Mouse (Mus musculus) left cerebral cortex, postnatal 10 days (tissue): Measurements from ENCODE around the gene Galnt2. TPM values are rescaled to one million over a fixed set of nuclear protein-coding genes. Genes with fewer than 3 reads are reported as not detected.

Experiments used
- DNase-seq, 2 experiments: peaks; one replicate each; pipeline ENCODE4 v3.0.0; 2021 to 2022; ENCODE audit warnings: low spot score in 2 of 2, mixed read lengths in 1 of 2; ENCODE audit errors: extremely low spot score in 1 of 2
- intact Hi-C: fragments of 180-260 bp; cut with DNase I; formaldehyde crosslinking; loops from one replicate; pipeline ENCODE4 v1.15.1; 2025
- total RNA-seq, 2 experiments: library from RNA; stranded (reverse); gene quantifications; 2 replicates each; pipeline ENCODE4 v1.2.3; 2021

Galnt2 gene
- total RNA-seq, 2 experiments from 2014 or later, result 86.0 to 91.2 TPM

GRCm38 (mm10) chr8:124340360-124341068 lies 109.3 kb downstream of the Galnt2 start:
- intact Hi-C loops, result loop anchor here (10.0 kb wide), 1 partner anchor 416 kb away; no protein-coding TSS in a partner anchor

GRCm38 (mm10) chr8:124343151-124343550 lies 112.0 kb downstream of the Galnt2 start:
- intact Hi-C loops, result loop anchor here (10.0 kb wide), 1 partner anchor 418 kb away; no protein-coding TSS in a partner anchor
- no peak for DNase-seq

More at GRCm38 (mm10) chr8:124340360-124341068, 109.3 kb downstream of the Galnt2 start:
- no peak for DNase-seq

GRCm38 (mm10) chr8:124343991-124344390 lies 112.8 kb downstream of the Galnt2 start:
- intact Hi-C loops, result loop anchor here (10.0 kb wide), 1 partner anchor 419 kb away; no protein-coding TSS in a partner anchor
- no peak for DNase-seq

GRCm38 (mm10) chr8:124345098-124345497 lies 113.9 kb downstream of the Galnt2 start:
- intact Hi-C loops, result loop anchor here (5.0 to 10.0 kb wide), 2 partner anchors 113 to 420 kb away; partner anchors contain the start of gene Galnt2
- no peak for DNase-seq

GRCm38 (mm10) chr8:124346852-124347523 lies 115.8 kb downstream of the Galnt2 start:
- peak in 1 of 2 experiments; percentile 69 for DNase-seq

GRCm38 (mm10) chr8:124348087-124348486 lies 116.9 kb downstream of the Galnt2 start:
- DNase-seq, result no peak
- intact Hi-C loops, result loop anchor here (5.0 to 10.0 kb wide), 2 partner anchors 116 to 423 kb away; partner anchors contain the start of gene Galnt2

More at GRCm38 (mm10) chr8:124346852-124347523, 115.8 kb downstream of the Galnt2 start:
- intact Hi-C loops, result loop anchor here (5.0 to 10.0 kb wide), 2 partner anchors 115 to 422 kb away; partner anchors contain the start of gene Galnt2

- DNase-seq, result peak; percentile 77 to 79
- intact Hi-C loops, result loop anchor here (1.0 to 10.0 kb wide), 4 partner anchors 117 to 555 kb away; partner anchors contain the start of gene Galnt2
Observed at GRCm38 (mm10) chr8:124349663-124350062, 118.5 kb downstream of the Galnt2 start.

- intact Hi-C loops, result loop anchor here (10.0 kb wide), 1 partner anchor 557 kb away; no protein-coding TSS in a partner anchor
- peak in 1 of 2 experiments; percentile 15 for DNase-seq
Observed at GRCm38 (mm10) chr8:124351636-124352035, 120.4 kb downstream of the Galnt2 start.

- intact Hi-C loops, result no loop called here
Observed at GRCm38 (mm10) chr8:124360911-124361310, 129.7 kb downstream of the Galnt2 start.

GRCm38 (mm10) chr8:124361773-124362427 lies 130.7 kb downstream of the Galnt2 start:
- intact Hi-C loops, result no loop called here
- DNase-seq, result no peak

More at GRCm38 (mm10) chr8:124360911-124361310, 129.7 kb downstream of the Galnt2 start:
- no peak for DNase-seq

- intact Hi-C loops, result no loop called here
Observed at GRCm38 (mm10) chr8:124362589-124362988, 131.4 kb downstream of the Galnt2 start.

GRCm38 (mm10) chr8:124363337-124363736 lies 132.1 kb downstream of the Galnt2 start:
- intact Hi-C loops, result no loop called here
- no peak for DNase-seq

More at GRCm38 (mm10) chr8:124362589-124362988, 131.4 kb downstream of the Galnt2 start:
- no peak for DNase-seq

- intact Hi-C loops, result no loop called here
- DNase-seq, result peak in 1 of 2 experiments; percentile 76
Observed at GRCm38 (mm10) chr8:124368213-124368612, 137.0 kb downstream of the Galnt2 start.

GRCm38 (mm10) chr8:124370422-124371183 lies 139.4 kb downstream of the Galnt2 start:
- peak in 1 of 2 experiments; percentile 45 for DNase-seq

GRCm38 (mm10) chr8:124371410-124372123 lies 140.4 kb downstream of the Galnt2 start:
- intact Hi-C loops, result no loop called here
- peak in 1 of 2 experiments; percentile 38 for DNase-seq

More at GRCm38 (mm10) chr8:124370422-124371183, 139.4 kb downstream of the Galnt2 start:
- intact Hi-C loops, result no loop called here

- intact Hi-C loops, result no loop called here
Observed at GRCm38 (mm10) chr8:124373753-124374152, 142.6 kb downstream of the Galnt2 start.

GRCm38 (mm10) chr8:124375168-124375567 lies 144.0 kb downstream of the Galnt2 start:
- peak in 1 of 2 experiments; percentile 75 for DNase-seq
- intact Hi-C loops, result no loop called here

More at GRCm38 (mm10) chr8:124373753-124374152, 142.6 kb downstream of the Galnt2 start:
- peak in 1 of 2 experiments; percentile 16 for DNase-seq
